Mouse (Mus musculus) heart, embryonic 14.5 days (tissue): ENCODE data around the gene Mindy2. TPM values are rescaled to one million over a fixed set of nuclear protein-coding genes. Genes with fewer than 3 reads are reported as not detected.

Experiments
- ATAC-seq: fragments of 200-750 bp; cut with Nextera tagmentation; 2 replicates; pipeline ENCODE4 v1.8.0; 2017; ENCODE audit warnings: low read depth, moderate TSS enrichment; ENCODE audit not compliant: insufficient number of reproducible peaks, insufficient read depth, low FRiP score
- H3K27ac ChIP-seq, 2 experiments: fragments of 200-500 bp in 1 of 2; fragments of 300-500 bp in 1 of 2; sonication (generic) in 1 of 2; replicated peaks in 1 of 2; 2 replicates each; pipeline ENCODE4 v1.5.1; 2012 to 2014; ENCODE audit warnings: low read depth in 2 of 2, low read length in 2 of 2, control low read depth in 1 of 2, mild to moderate bottlenecking in 1 of 2, mixed read lengths in 1 of 2; ENCODE audit not compliant: control insufficient read depth in 1 of 2, insufficient read depth in 1 of 2
- H3K27me3 ChIP-seq: fragments of 300-500 bp; sonication (generic); 2 replicates; pipeline ENCODE4 v1.6.1; 2014; ENCODE audit warnings: mild to moderate bottlenecking, low read length, control low read depth; ENCODE audit not compliant: control insufficient read depth, insufficient read depth
- H3K36me3 ChIP-seq: fragments of 300-500 bp; sonication (generic); 2 replicates; pipeline ENCODE4 v1.6.1; 2014; ENCODE audit warnings: mild to moderate bottlenecking, control low read depth, low read length, mixed read lengths; ENCODE audit not compliant: control insufficient read depth, insufficient read depth
- H3K4me1 ChIP-seq, 2 experiments: fragments of 200-500 bp in 1 of 2; fragments of 300-500 bp in 1 of 2; sonication (generic) in 1 of 2; 2 replicates each; pipeline ENCODE4 v1.6.1; 2012 to 2014; ENCODE audit warnings: low read length in 2 of 2, control low read depth in 1 of 2, mixed read lengths in 1 of 2; ENCODE audit not compliant: control insufficient read depth in 2 of 2, insufficient read depth in 2 of 2
- H3K4me2 ChIP-seq: fragments of 300-500 bp; sonication (generic); 2 replicates; pipeline ENCODE4 v1.6.1; 2014; ENCODE audit warnings: mild to moderate bottlenecking, low read length
- H3K4me3 ChIP-seq, 2 experiments: fragments of 200-500 bp in 1 of 2; fragments of 300-500 bp in 1 of 2; sonication (generic) in 1 of 2; 2 replicates each; pipeline ENCODE4 v1.5.1; 2012 to 2014; ENCODE audit warnings: low read length in 2 of 2, mild to moderate bottlenecking in 2 of 2, control low read depth in 1 of 2, low read depth in 1 of 2, moderate library complexity in 1 of 2; ENCODE audit not compliant: control insufficient read depth in 1 of 2, insufficient read depth in 1 of 2
- H3K9ac ChIP-seq: fragments of 300-500 bp; sonication (generic); 2 replicates; pipeline ENCODE4 v1.6.1; 2014; ENCODE audit warnings: mild to moderate bottlenecking, low read length
- H3K9me3 ChIP-seq: fragments of 300-500 bp; sonication (generic); 2 replicates; pipeline ENCODE4 v1.6.1; 2016; ENCODE audit warnings: low read length, control low read depth; ENCODE audit not compliant: control insufficient read depth
- WGBS: fragments of 180-500 bp; shearing (Covaris S2); extraction: QIAGEN DNeasy Blood & Tissue Kit; methylation state at CpG from one replicate; pipeline ENCODE4 v1.1.7; 2014; 5-methylcytosine and 5-hydroxymethylcytosine counted together
- polyA plus RNA-seq: library from polyadenylated mRNA; unstranded; fragments of >200 nt; fragmentation: Nextera tagmentation; extraction: Ambion mirVana; gene quantifications from 2 replicates; pipeline ENCODE4 v1.2.1, GENCODE M21; 2014

Gene Mindy2
- 13.4 and 15.9 TPM in 2 replicates for polyA plus RNA-seq

DNA sequence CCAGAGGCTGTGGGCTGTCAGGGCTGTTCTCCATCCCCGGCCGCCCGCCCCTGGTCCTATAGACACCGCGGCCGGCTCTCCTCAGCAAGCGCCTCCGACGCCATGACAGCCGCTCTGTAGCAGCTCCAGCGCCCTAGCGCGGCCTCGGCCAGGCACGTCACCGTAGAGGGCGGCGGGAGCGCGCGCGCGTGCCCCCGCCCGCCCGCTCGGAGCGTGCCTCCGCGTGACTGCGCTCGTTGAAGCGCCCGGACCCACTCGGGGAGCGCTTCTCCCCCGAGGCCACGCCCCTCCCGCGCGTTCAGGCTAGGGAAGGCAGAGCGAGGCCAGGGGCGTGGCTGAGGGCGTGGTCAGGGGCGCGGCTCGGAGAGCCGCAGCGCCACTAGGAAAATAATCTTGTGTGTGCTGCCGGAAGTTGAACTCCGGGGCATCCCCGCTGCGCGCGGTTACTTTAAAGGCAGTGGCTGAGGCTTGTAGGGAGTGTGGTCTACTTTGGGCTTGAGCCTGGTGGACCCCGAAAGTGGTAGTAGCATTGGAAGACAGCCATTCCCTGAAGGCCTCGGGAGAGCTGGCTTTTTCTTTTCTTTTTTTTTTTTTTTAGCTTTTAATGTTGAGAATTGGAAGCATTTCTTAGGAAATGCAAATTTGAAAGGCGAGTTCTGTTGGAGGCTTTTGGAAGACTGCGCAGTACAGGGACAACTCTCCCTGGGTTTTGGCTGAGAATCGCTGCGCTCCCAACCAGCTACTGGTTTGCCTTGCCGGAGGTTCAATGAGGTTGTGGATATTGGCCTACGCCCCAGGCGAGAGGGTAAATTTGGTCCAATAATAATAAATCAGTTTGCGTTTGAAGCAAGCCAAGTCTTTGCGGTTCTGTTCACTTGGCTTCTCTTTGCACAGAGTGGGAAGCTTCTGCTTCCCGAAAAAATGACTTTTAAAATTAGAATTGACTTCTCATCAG is at the start of gene Mindy2:
TSS of gene Mindy2 (minus strand) at position 162 of the 955 bp plus-strand sequence.
- Histone ChIP-seq H3K9me3 (no peaks in the 10 kb centered on the region), H3K36me3 (no peaks in the 10 kb centered on the region), H3K4me1 (peaks cover 2 to 16% of the 10 kb centered on the region in 2 experiments; a peak in 3 of 4 replicates), H3K4me2 (peak within 1 kb of the TSS; percentile 65), H3K4me3 (peak within 1 kb of the TSS; percentile 91 to 95), H3K9ac (peak within 1 kb of the TSS; percentile 90), H3K27me3 (no peaks in the 10 kb centered on the region), H3K27ac (peak within 1 kb of the TSS; percentile 92 to 96)
- peak; percentile 97 for ATAC-seq
- WGBS = 3% methylated on average over 67 of the region's 67 CpGs

DNA sequence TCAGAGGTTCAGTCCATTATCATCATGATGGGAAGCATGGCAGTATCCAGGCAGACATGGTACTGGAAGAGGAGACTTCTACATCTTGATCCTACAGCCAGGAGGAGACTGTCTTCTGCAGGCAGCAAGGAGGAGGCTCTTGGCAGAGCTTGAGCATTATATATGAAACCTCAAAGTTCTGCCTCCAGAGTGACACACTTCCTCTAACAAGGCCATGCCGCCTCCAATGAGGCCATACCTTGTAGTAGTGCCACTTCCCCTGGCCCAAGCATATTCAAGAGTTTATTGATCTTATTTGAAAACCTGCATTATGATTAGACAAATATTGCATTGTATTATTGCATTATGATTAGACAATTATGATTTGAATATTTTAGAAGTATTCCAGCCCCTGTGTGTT is 49.5 kb upstream of the Mindy2 start:
- Histone ChIP-seq H3K9me3 (no peaks in the 10 kb centered on the region), H3K9ac (no peak overlapping the region), H3K27ac (no peak overlapping the region), H3K4me3 (no peak overlapping the region), H3K27me3 (no peaks in the 10 kb centered on the region), H3K4me1 (no peaks in the 10 kb centered on the region), H3K4me2 (no peak overlapping the region), H3K36me3 (peaks cover 26% of the 10 kb centered on the region)
- no peak for ATAC-seq
- 94% methylated on average over 1 of the region's 1 CpGs for WGBS

- WGBS = 90% methylated on average over 5 of the region's 5 CpGs
Measured at GRCm38 (mm10) chr9:70703597-70704203, 46.7 kb upstream of the Mindy2 start.

GRCm38 (mm10) chr9:70698090-70698489 is 41.1 kb upstream of the Mindy2 start:
- no peak overlapping the region for H3K27ac ChIP-seq
- no peaks in the 10 kb centered on the region for H3K4me1 ChIP-seq
- no peaks in the 10 kb centered on the region for H3K9me3 ChIP-seq
- no peak overlapping the region for H3K4me2 ChIP-seq
- ATAC-seq = no peak
- 78% methylated on average over 1 of the region's 1 CpGs for WGBS
- H3K27me3 ChIP-seq = no peaks in the 10 kb centered on the region
- H3K4me3 ChIP-seq = no peak overlapping the region
- no peaks in the 10 kb centered on the region for H3K36me3 ChIP-seq
- no peak overlapping the region for H3K9ac ChIP-seq

More at GRCm38 (mm10) chr9:70703597-70704203, 46.7 kb upstream of the Mindy2 start:
- H3K27ac ChIP-seq = no peak overlapping the region
- no peak for ATAC-seq
- H3K4me3 ChIP-seq = no peak overlapping the region
- no peaks in the 10 kb centered on the region for H3K27me3 ChIP-seq
- no peaks in the 10 kb centered on the region for H3K9me3 ChIP-seq
- H3K4me1 ChIP-seq = no peaks in the 10 kb centered on the region
- H3K9ac ChIP-seq = no peak overlapping the region
- no peak overlapping the region for H3K4me2 ChIP-seq
- peaks cover 26% of the 10 kb centered on the region for H3K36me3 ChIP-seq

DNA sequence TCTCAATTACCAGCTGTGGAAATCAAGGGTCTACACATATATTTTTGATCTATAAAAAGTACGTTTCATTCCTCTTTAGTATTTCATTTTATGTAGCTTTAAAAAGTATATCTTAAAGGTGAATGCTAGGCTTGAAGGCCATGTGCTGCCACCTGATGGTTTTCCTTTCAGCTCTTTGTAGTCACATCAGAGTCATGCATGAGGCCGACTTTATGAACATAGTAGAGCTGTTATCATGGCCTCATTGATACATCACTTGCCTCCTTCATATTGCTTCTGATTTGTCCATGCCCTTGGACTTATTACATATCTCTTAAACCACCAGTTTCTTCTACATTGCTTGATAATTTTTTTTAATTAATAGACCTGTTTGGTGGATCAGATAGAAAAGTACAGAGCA is 38.7 kb upstream of the Mindy2 start:
- H3K4me1 ChIP-seq = peaks cover 2 to 13% of the 10 kb centered on the region in 2 experiments; a peak in 3 of 4 replicates
- no peak overlapping the region for H3K9ac ChIP-seq
- WGBS = 85% methylated on average over 2 of the region's 2 CpGs
- H3K4me2 ChIP-seq = no peak overlapping the region
- H3K9me3 ChIP-seq = no peaks in the 10 kb centered on the region
- no peaks in the 10 kb centered on the region for H3K36me3 ChIP-seq
- H3K4me3 ChIP-seq = no peak overlapping the region
- ATAC-seq = no peak
- H3K27ac ChIP-seq = no peak overlapping the region
- no peaks in the 10 kb centered on the region for H3K27me3 ChIP-seq

DNA sequence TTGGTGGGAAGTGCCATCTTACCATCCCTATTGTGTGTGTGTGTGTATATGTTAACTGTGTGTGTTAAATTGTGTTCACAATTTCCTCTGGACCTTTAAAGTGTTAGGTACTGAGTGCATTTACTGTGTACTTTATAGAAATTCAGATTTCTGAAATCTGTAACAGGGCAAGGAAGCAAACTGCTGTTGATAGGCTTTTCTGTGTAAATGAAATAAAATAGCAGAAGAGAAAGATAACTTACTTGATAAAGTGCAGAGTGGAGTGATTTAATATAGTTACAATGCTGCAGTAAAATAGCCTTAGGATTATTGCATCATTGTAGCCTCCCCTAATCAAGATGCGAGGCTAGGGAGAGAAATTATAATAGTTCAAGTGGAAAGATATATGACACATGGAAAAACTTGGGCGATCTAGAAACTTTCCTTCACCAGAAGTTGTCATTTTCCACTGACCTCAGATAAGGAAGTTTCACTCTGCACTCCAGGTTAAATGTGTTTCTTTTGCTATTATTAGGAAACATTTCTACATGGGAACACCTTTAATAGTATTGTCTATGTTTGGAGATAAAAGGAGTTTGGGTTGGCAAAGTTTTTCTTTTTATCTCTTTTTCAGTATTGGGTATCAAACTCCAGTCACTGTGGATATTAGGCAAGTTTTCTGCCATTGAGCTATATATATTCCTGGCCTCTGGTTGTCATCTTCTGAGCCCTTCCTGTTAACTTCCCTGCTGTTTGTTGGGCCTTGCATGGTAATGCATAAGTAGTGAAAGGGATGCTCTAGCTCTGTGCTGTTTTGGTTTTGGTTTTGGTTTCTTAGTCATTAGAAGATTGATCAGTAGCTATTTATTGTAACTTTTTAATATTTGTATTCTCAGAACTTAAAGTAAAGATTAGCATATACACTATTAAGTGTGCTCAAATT is 35.1 kb upstream of the Mindy2 start:
- no peaks in the 10 kb centered on the region for H3K9me3 ChIP-seq
- H3K9ac ChIP-seq = no peak overlapping the region
- no peak overlapping the region for H3K4me2 ChIP-seq
- no peak overlapping the region for H3K27ac ChIP-seq
- no peaks in the 10 kb centered on the region for H3K27me3 ChIP-seq
- H3K4me1 ChIP-seq = peaks cover 2 to 31% of the 10 kb centered on the region in 2 experiments; a peak in 3 of 4 replicates
- H3K36me3 ChIP-seq = no peaks in the 10 kb centered on the region
- WGBS = 40% methylated on average over 2 of the region's 2 CpGs
- ATAC-seq = no peak
- no peak overlapping the region for H3K4me3 ChIP-seq

GRCm38 (mm10) chr9:70690579-70690978 is 33.6 kb upstream of the Mindy2 start:
- no peak overlapping the region for H3K4me3 ChIP-seq
- H3K9me3 ChIP-seq = no peaks in the 10 kb centered on the region
- H3K36me3 ChIP-seq = no peaks in the 10 kb centered on the region
- no peaks in the 10 kb centered on the region for H3K27me3 ChIP-seq
- ATAC-seq = no peak
- H3K4me2 ChIP-seq = no peak overlapping the region
- H3K27ac ChIP-seq = no peak overlapping the region
- peaks cover 2 to 38% of the 10 kb centered on the region in 2 experiments; a peak in 3 of 4 replicates for H3K4me1 ChIP-seq
- H3K9ac ChIP-seq = no peak overlapping the region
